Mouse (Mus musculus): ENCODE measurements around the gene Gm28171.
"Not testable (repeated sequence)": the region's sequence is repeated elsewhere in the genome, so short reads cannot be mapped to it uniquely, and the experiment has no call there.

Gm28171 gene

DNA sequence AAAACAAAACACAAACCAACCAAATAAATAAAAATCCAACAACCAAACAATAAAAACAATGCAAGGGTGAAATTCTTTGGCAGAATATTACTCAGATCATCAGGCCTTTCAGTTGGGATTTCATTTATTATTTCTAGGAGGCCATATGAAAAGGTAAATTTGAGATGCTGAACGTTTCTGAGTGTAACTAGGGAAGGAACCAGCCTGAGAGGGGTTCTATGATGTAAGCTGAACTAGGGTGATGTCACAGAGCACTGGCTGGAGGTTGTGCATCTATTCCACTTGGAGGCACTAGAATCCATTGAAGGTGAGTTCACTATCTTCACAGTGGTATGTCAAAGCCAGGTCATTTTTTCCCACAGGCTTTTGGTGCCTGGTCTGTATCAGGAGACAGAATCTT lies at the start of gene Gm28171:
Gene Gm28171, plus strand, starts transcription at position 301 of the 400 bp plus-strand sequence.
- DNase-seq (ENCODE audit: low spot score), result not testable (repeated sequence)
